Mouse (Mus musculus): ENCODE measurements around the gene Dnaja3.

GRCm38 (mm10) chr16:4594814-4595526, 44.8 kb upstream of the Dnaja3 start:
- no peak for TF ChIP-seq CTCF (IDR thresholded peaks at IDR 0.05; ENCODE audit: low read depth, low read length)
- TF ChIP-seq POLR2A (IDR thresholded peaks at IDR 0.05; ENCODE audit: borderline replicate concordance, low read depth, low read length) = no peak
